Mouse (Mus musculus): ENCODE measurements at regions not wholly inside any gene's neighbourhood (a gene's known extent, or its start where the extent isn't known, plus 50 kb on each side); places are given as distances from the start of the nearest gene placed in this dataset.

- no peaks in the 10 kb centered on the region for H3K27me3 ChIP-seq
- H3K27ac ChIP-seq (replicated peaks): no peak overlapping the region
- H3K9me3 ChIP-seq: no peaks in the 10 kb centered on the region
- ATAC-seq (ENCODE audit: low FRiP score, low read depth): no peak
- H3K4me2 ChIP-seq (replicated peaks): no peak overlapping the region
- H3K4me3 ChIP-seq: no peak overlapping the region
- WGBS: 37% methylated on average over 4 of the region's 4 CpGs
- no peaks in the 10 kb centered on the region for H3K4me1 ChIP-seq
- no peak overlapping the region for H3K9ac ChIP-seq (replicated peaks)
- no peaks in the 10 kb centered on the region for H3K36me3 ChIP-seq
Measured at GRCm38 (mm10) chr9:90434902-90435301, 164.3 kb upstream of the Tbc1d2b start.

GRCm38 (mm10) chr9:90430898-90431297, 160.3 kb upstream of the Tbc1d2b start:
- no peak for ATAC-seq (ENCODE audit: low FRiP score, low read depth)
- WGBS: 76% methylated on average over 2 of the region's 2 CpGs

GRCm38 (mm10) chr9:90421662-90422061, 151.1 kb upstream of the Tbc1d2b start:
- H3K27me3 ChIP-seq: no peaks in the 10 kb centered on the region

More at GRCm38 (mm10) chr9:90430898-90431297, 160.3 kb upstream of the Tbc1d2b start:
- Histone ChIP-seq H3K9ac (replicated peaks) (no peak overlapping the region), H3K4me1 (no peaks in the 10 kb centered on the region), H3K9me3 (no peaks in the 10 kb centered on the region), H3K27ac (replicated peaks) (no peak overlapping the region), H3K27me3 (no peaks in the 10 kb centered on the region), H3K4me3 (no peak overlapping the region), H3K36me3 (no peaks in the 10 kb centered on the region), H3K4me2 (replicated peaks) (no peak overlapping the region)

GRCm38 (mm10) chr9:90419762-90420541, 149.3 kb upstream of the Tbc1d2b start:
- ATAC-seq (ENCODE audit: low FRiP score, low read depth): no peak
- 95% methylated on average over 7 of the region's 7 CpGs for WGBS
- H3K4me2 ChIP-seq (replicated peaks): no peak overlapping the region

More at GRCm38 (mm10) chr9:90421662-90422061, 151.1 kb upstream of the Tbc1d2b start:
- Histone ChIP-seq H3K27ac (replicated peaks) (no peak overlapping the region), H3K4me2 (replicated peaks) (no peak overlapping the region), H3K9me3 (no peaks in the 10 kb centered on the region), H3K4me1 (no peaks in the 10 kb centered on the region), H3K4me3 (no peak overlapping the region), H3K36me3 (no peaks in the 10 kb centered on the region), H3K9ac (replicated peaks) (no peak overlapping the region)
- 96% methylated on average over 6 of the region's 6 CpGs for WGBS
- ATAC-seq (ENCODE audit: low FRiP score, low read depth): no peak

GRCm38 (mm10) chr9:90408789-90409188, 138.2 kb upstream of the Tbc1d2b start:
- H3K27me3 ChIP-seq: no peaks in the 10 kb centered on the region
- H3K4me1 ChIP-seq: no peaks in the 10 kb centered on the region
- no peak overlapping the region for H3K27ac ChIP-seq (replicated peaks)
- no peak overlapping the region for H3K4me3 ChIP-seq
- no peak overlapping the region for H3K4me2 ChIP-seq (replicated peaks)
- no peak overlapping the region for H3K9ac ChIP-seq (replicated peaks)
- no peaks in the 10 kb centered on the region for H3K36me3 ChIP-seq
- 77% methylated on average over 2 of the region's 2 CpGs for WGBS
- no peaks in the 10 kb centered on the region for H3K9me3 ChIP-seq
- no peak for ATAC-seq (ENCODE audit: low FRiP score, low read depth)

More at GRCm38 (mm10) chr9:90419762-90420541, 149.3 kb upstream of the Tbc1d2b start:
- Histone ChIP-seq H3K27ac (replicated peaks) (no peak overlapping the region), H3K4me3 (no peak overlapping the region), H3K27me3 (no peaks in the 10 kb centered on the region), H3K9me3 (no peaks in the 10 kb centered on the region), H3K36me3 (no peaks in the 10 kb centered on the region), H3K4me1 (no peaks in the 10 kb centered on the region), H3K9ac (replicated peaks) (no peak overlapping the region)

- Histone ChIP-seq H3K4me2 (replicated peaks) (no peak overlapping the region), H3K4me1 (no peaks in the 10 kb centered on the region), H3K27me3 (no peaks in the 10 kb centered on the region), H3K36me3 (no peaks in the 10 kb centered on the region), H3K9me3 (no peaks in the 10 kb centered on the region), H3K9ac (replicated peaks) (no peak overlapping the region), H3K27ac (replicated peaks) (no peak overlapping the region), H3K4me3 (no peak overlapping the region)
- ATAC-seq (ENCODE audit: low FRiP score, low read depth): no peak
- 82% methylated on average over 1 of the region's 1 CpGs for WGBS
Measured at GRCm38 (mm10) chr9:90407573-90407972, 137.0 kb upstream of the Tbc1d2b start.

- no peak overlapping the region for H3K27ac ChIP-seq (replicated peaks)
- no peak overlapping the region for H3K4me3 ChIP-seq
- H3K9me3 ChIP-seq: no peaks in the 10 kb centered on the region
- no peak overlapping the region for H3K9ac ChIP-seq (replicated peaks)
- no peaks in the 10 kb centered on the region for H3K4me1 ChIP-seq
- H3K27me3 ChIP-seq: no peaks in the 10 kb centered on the region
- H3K4me2 ChIP-seq (replicated peaks): no peak overlapping the region
- ATAC-seq (ENCODE audit: low FRiP score, low read depth): no peak
- H3K36me3 ChIP-seq: no peaks in the 10 kb centered on the region
- WGBS: 70% methylated on average over 2 of the region's 2 CpGs
Measured at GRCm38 (mm10) chr9:90388401-90388800, 117.8 kb upstream of the Tbc1d2b start.

GRCm38 (mm10) chr9:90385047-90385446, 114.4 kb upstream of the Tbc1d2b start:
- no peaks in the 10 kb centered on the region for H3K27me3 ChIP-seq
- H3K36me3 ChIP-seq: no peaks in the 10 kb centered on the region
- H3K27ac ChIP-seq (replicated peaks): no peak overlapping the region
- no peak overlapping the region for H3K4me2 ChIP-seq (replicated peaks)
- ATAC-seq (ENCODE audit: low FRiP score, low read depth): no peak
- H3K4me1 ChIP-seq: no peaks in the 10 kb centered on the region
- no peak overlapping the region for H3K9ac ChIP-seq (replicated peaks)
- H3K4me3 ChIP-seq: no peak overlapping the region
- H3K9me3 ChIP-seq: no peaks in the 10 kb centered on the region

- Histone ChIP-seq H3K27me3 (no peaks in the 10 kb centered on the region), H3K4me2 (replicated peaks) (no peak overlapping the region), H3K9ac (replicated peaks) (no peak overlapping the region), H3K4me3 (no peak overlapping the region), H3K36me3 (no peaks in the 10 kb centered on the region), H3K27ac (replicated peaks) (no peak overlapping the region), H3K4me1 (no peaks in the 10 kb centered on the region), H3K9me3 (no peaks in the 10 kb centered on the region)
- no peak for ATAC-seq (ENCODE audit: low FRiP score, low read depth)
Measured at GRCm38 (mm10) chr9:90380099-90380498, 109.5 kb upstream of the Tbc1d2b start.

GRCm38 (mm10) chr9:90369568-90369967, 99.0 kb upstream of the Tbc1d2b start:
- no peak for ATAC-seq (ENCODE audit: low FRiP score, low read depth)
- H3K9me3 ChIP-seq: 0 out of 2 replicates have a peak, but pooled peaks cover 2% of the 10 kb centered on the region
- no peaks in the 10 kb centered on the region for H3K4me1 ChIP-seq
- no peak overlapping the region for H3K9ac ChIP-seq (replicated peaks)
- no peak overlapping the region for H3K4me2 ChIP-seq (replicated peaks)
- H3K4me3 ChIP-seq: no peak overlapping the region
- no peak overlapping the region for H3K27ac ChIP-seq (replicated peaks)
- H3K36me3 ChIP-seq: no peaks in the 10 kb centered on the region
- 81% methylated on average over 2 of the region's 2 CpGs for WGBS
- H3K27me3 ChIP-seq: no peaks in the 10 kb centered on the region

- no peaks in the 10 kb centered on the region for H3K9me3 ChIP-seq
- H3K36me3 ChIP-seq: no peaks in the 10 kb centered on the region
- no peak overlapping the region for H3K27ac ChIP-seq (replicated peaks)
- no peaks in the 10 kb centered on the region for H3K27me3 ChIP-seq
- H3K4me2 ChIP-seq (replicated peaks): no peak overlapping the region
- ATAC-seq (ENCODE audit: low FRiP score, low read depth): no peak
- no peak overlapping the region for H3K9ac ChIP-seq (replicated peaks)
- no peak overlapping the region for H3K4me3 ChIP-seq
- 81% methylated on average over 3 of the region's 3 CpGs for WGBS
- H3K4me1 ChIP-seq: no peaks in the 10 kb centered on the region
Measured at GRCm38 (mm10) chr9:90367745-90368144, 97.1 kb upstream of the Tbc1d2b start.

GRCm38 (mm10) chr9:90326531-90326930, 55.9 kb upstream of the Tbc1d2b start:
- Histone ChIP-seq H3K4me3 (no peak overlapping the region), H3K9me3 (no peaks in the 10 kb centered on the region), H3K4me2 (replicated peaks) (no peak overlapping the region), H3K27ac (replicated peaks) (no peak overlapping the region), H3K27me3 (no peaks in the 10 kb centered on the region), H3K36me3 (no peaks in the 10 kb centered on the region), H3K9ac (replicated peaks) (no peak overlapping the region), H3K4me1 (no peaks in the 10 kb centered on the region)
- no peak for ATAC-seq (ENCODE audit: low FRiP score, low read depth)
- WGBS: 93% methylated on average over 4 of the region's 4 CpGs
